Mouse (Mus musculus) midbrain, embryonic 16.5 days (tissue): Measurements from ENCODE around the gene Fance. TPM values are rescaled to one million over a fixed set of nuclear protein-coding genes. Genes with fewer than 3 reads are reported as not detected.

Experiments
- ATAC-seq: fragments of 200-750 bp; cut with Nextera tagmentation; 2 replicates; pipeline ENCODE4 v1.8.0; 2017; ENCODE audit warnings: moderate TSS enrichment
- H3K27ac ChIP-seq: fragments of 300-500 bp; sonication (generic); 2 replicates; pipeline ENCODE4 v1.5.1; 2014; ENCODE audit warnings: mild to moderate bottlenecking, low read length, mixed read lengths
- H3K27me3 ChIP-seq: fragments of 300-500 bp; sonication (generic); 2 replicates; pipeline ENCODE4 v1.6.1; 2014; ENCODE audit warnings: low read depth, low read length, mixed read lengths; ENCODE audit not compliant: control insufficient read depth, insufficient read depth
- H3K36me3 ChIP-seq: fragments of 300-500 bp; sonication (generic); 2 replicates; pipeline ENCODE4 v1.6.1; 2014; ENCODE audit warnings: mild to moderate bottlenecking, low read length, moderate library complexity, mixed read lengths; ENCODE audit not compliant: control insufficient read depth, insufficient read depth
- H3K4me1 ChIP-seq: fragments of 300-500 bp; sonication (generic); 2 replicates; pipeline ENCODE4 v1.6.1; 2014; ENCODE audit warnings: mild to moderate bottlenecking, low read length, mixed read lengths; ENCODE audit not compliant: control insufficient read depth, insufficient read depth
- H3K4me2 ChIP-seq: fragments of 300-500 bp; sonication (generic); 2 replicates; pipeline ENCODE4 v1.6.1; 2014; ENCODE audit warnings: mild to moderate bottlenecking, low read length, mixed read lengths
- H3K4me3 ChIP-seq: fragments of 300-500 bp; sonication (generic); 2 replicates; pipeline ENCODE4 v1.5.1; 2014; ENCODE audit warnings: low read depth, mild to moderate bottlenecking, low read length, moderate library complexity, mixed read lengths
- H3K9ac ChIP-seq: fragments of 300-500 bp; sonication (generic); 2 replicates; pipeline ENCODE4 v1.6.1; 2014; ENCODE audit warnings: low read depth, low read length, mixed read lengths
- H3K9me3 ChIP-seq: fragments of 300-500 bp; sonication (generic); replicated peaks from 2 replicates; pipeline ENCODE4 v1.6.1; 2014; ENCODE audit warnings: mild to moderate bottlenecking, low read length, mixed read lengths; ENCODE audit not compliant: control insufficient read depth, poor library complexity, severe bottlenecking
- WGBS: fragments of 180-500 bp; shearing (Covaris S2); extraction: QIAGEN DNeasy Blood & Tissue Kit; methylation state at CpG from one replicate; pipeline ENCODE4 v1.1.7; 2014; 5-methylcytosine and 5-hydroxymethylcytosine counted together
- polyA plus RNA-seq: library from polyadenylated mRNA; unstranded; fragments of >200 nt; fragmentation: Nextera tagmentation; extraction: Ambion mirVana; gene quantifications from 2 replicates; pipeline ENCODE4 v1.2.1, GENCODE M21; 2015

Gene Fance
- polyA plus RNA-seq, 1 experiment from 2014 or later: 26.3 TPM

DNA sequence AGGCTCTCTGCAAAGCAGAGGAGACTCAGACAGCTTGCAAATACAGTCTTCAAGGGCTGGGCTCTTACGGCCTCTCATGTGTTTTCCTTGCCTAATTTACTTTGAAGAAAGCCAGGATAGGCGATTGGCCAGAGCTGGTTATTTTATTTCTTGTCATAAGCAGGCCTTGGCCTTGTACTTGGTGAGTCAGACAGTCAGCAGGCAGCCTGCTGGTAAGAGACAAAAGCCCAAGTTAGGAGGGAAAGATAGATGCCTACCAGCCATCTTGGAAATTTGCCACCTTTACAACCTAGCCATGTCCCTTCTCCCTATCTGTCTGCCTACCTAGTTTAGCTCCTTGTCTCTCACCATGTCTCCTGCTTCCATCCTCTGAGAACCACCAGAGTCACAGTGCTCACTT, 58.0 kb downstream of the Fance start:
- H3K4me1 ChIP-seq: no peaks in the 10 kb centered on the region; the same call in 1 of the 2 replicates
- no peak overlapping the region for H3K4me3 ChIP-seq
- H3K27ac ChIP-seq: no peak overlapping the region
- H3K9ac ChIP-seq: no peak overlapping the region
- ATAC-seq: no peak
- H3K27me3 ChIP-seq: peaks cover 20% of the 10 kb centered on the region
- H3K36me3 ChIP-seq: no peaks in the 10 kb centered on the region
- 76% methylated on average over 2 of the region's 2 CpGs for WGBS
- H3K9me3 ChIP-seq: no peaks in the 10 kb centered on the region
- no peak overlapping the region for H3K4me2 ChIP-seq

DNA sequence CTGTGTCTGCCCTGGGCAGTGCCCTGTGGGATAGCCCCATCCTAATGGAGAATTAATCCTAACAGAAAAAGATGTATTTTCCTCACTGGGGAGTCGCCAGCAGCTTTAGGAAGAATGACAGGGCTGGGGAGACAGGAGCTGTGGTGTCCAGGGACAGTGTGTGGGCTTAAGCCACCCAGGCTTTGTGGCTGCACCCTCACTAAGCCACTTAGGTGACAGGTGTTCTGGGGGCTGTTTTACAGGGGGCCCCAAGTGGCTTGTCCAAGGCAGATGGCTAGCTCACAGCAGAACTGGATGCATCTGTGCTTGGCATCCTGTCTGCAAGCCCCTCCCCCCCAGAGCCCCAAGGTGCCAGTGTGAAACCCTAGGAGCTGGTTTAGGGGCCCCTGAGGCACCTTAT, 58.6 kb downstream of the Fance start:
- no peak overlapping the region for H3K9ac ChIP-seq
- H3K4me2 ChIP-seq: no peak overlapping the region
- no peaks in the 10 kb centered on the region; the same call in 1 of the 2 replicates for H3K4me1 ChIP-seq
- H3K9me3 ChIP-seq: no peaks in the 10 kb centered on the region
- H3K27ac ChIP-seq: no peak overlapping the region
- WGBS: 61% methylated on average over 1 of the region's 1 CpGs
- no peak overlapping the region for H3K4me3 ChIP-seq
- ATAC-seq: no peak
- no peaks in the 10 kb centered on the region for H3K36me3 ChIP-seq
- H3K27me3 ChIP-seq: peaks cover 20% of the 10 kb centered on the region

DNA sequence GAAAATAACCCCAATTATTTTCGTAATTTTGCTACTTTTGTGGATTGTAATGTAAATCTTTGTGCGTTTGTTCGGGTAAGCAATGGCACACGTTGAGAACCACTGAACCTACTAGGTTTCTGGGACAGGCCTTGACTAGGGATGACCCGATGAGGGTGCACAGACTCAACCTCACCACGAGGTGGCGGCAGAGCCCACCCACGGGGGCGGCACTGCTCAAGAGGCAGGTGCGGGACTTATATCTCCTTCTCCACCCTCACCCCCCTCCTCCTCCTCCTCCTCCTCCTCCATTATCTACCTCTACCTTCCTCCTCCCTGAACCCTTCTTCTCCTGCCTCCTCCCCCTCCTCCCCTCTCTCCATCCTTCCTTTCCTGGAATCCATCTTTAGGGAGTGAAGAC, 60.5 kb downstream of the Fance start:
- Histone ChIP-seq H3K4me1 (no peaks in the 10 kb centered on the region; the same call in 1 of the 2 replicates), H3K27ac (no peak overlapping the region), H3K4me3 (no peak overlapping the region), H3K9me3 (no peaks in the 10 kb centered on the region), H3K36me3 (no peaks in the 10 kb centered on the region), H3K4me2 (no peak overlapping the region), H3K27me3 (peaks cover 20% of the 10 kb centered on the region), H3K9ac (no peak overlapping the region)
- ATAC-seq: no peak
- WGBS: 14% methylated on average over 10 of the region's 10 CpGs

DNA sequence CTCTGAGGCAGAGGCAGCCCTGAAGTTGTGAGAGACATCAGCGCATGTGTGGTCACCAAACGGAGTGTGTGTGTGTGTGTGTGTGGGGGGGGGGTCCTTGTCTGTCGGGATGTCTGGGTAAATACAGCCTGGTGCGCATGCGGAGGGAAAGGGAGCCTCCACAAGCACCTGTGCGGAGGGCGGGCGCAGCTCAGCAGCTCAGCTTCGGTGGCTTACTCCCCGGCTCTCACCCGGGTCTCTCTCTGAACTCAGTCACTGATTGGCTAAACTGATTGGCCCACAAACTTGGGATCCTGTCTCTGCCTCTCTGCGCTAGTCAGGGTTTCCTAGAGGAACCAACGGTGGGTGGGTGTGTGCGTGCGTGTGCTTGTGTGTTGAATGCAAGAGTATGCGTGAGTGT, 61.2 kb downstream of the Fance start:
- Histone ChIP-seq H3K4me1 (no peaks in the 10 kb centered on the region; the same call in 1 of the 2 replicates), H3K4me3 (0 out of 2 replicates have a peak overlapping the region, but pooled peaks have one; percentile 5), H3K36me3 (no peaks in the 10 kb centered on the region), H3K27ac (no peak overlapping the region), H3K27me3 (peaks cover 20% of the 10 kb centered on the region), H3K4me2 (peak overlapping the region; percentile 31), H3K9ac (0 out of 2 replicates have a peak overlapping the region, but pooled peaks have one; percentile 30), H3K9me3 (no peaks in the 10 kb centered on the region)
- ATAC-seq: no peak
- WGBS: 17% methylated on average over 16 of the region's 16 CpGs

DNA sequence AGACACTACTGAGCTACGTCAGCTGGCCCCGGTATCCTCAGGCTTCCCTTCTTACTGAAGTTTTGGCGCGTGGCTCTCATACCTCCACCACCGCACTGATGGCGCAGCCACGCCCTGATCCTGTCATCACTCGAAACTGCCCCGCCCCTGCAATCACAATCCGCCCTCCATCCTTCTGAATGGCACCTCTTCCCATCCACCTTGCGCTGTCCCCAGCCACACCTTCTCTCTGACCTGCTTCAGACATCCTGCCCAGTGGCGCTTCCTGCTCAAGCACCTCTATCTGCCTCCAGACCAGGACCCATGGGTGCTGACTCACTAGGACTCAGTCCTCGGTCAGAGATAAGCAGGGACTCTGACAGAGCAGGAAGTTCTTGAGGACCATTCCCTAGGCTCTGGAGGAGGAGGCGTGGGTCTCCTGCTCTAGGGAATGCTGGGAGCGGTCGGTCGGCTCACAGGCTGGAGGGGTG, 62.3 kb downstream of the Fance start:
- H3K4me1 ChIP-seq: no peaks in the 10 kb centered on the region; the same call in 1 of the 2 replicates
- no peaks in the 10 kb centered on the region for H3K36me3 ChIP-seq
- peaks cover 20% of the 10 kb centered on the region for H3K27me3 ChIP-seq
- no peak overlapping the region for H3K27ac ChIP-seq
- H3K9me3 ChIP-seq: no peaks in the 10 kb centered on the region
- no peak overlapping the region for H3K4me2 ChIP-seq
- 17% methylated on average over 17 of the region's 17 CpGs for WGBS
- ATAC-seq: no peak
- H3K9ac ChIP-seq: no peak overlapping the region
- H3K4me3 ChIP-seq: no peak overlapping the region

Other genes with a start within 250 kb of the Fance start
- 2.0 TPM in 2 replicates for gene Tcp11, start 232.9 kb upstream of the Fance start, polyA plus RNA-seq
- gene Scube3, start 171.4 kb upstream of the Fance start, polyA plus RNA-seq: 5.4 and 5.8 TPM in 2 replicates
- gene Zfp523, start 136.4 kb upstream of the Fance start, polyA plus RNA-seq: 40.4 and 42.1 TPM in 2 replicates
- 6.1 and 6.8 TPM in 2 replicates for gene Def6, start 105.7 kb upstream of the Fance start, polyA plus RNA-seq
- 1.2 and 1.6 TPM in 2 replicates for gene Ppard, start 80.8 kb upstream of the Fance start, polyA plus RNA-seq
- gene Rpl10a, start 15.0 kb downstream of the Fance start, polyA plus RNA-seq: 304 and 312 TPM in 2 replicates
- gene Tead3, start 37.3 kb downstream of the Fance start, polyA plus RNA-seq: 1.3 and 1.4 TPM in 2 replicates
- gene Tulp1, start 51.7 kb downstream of the Fance start, polyA plus RNA-seq: 1.4 and 1.7 TPM in 2 replicates
- gene Fkbp5, start 204.0 kb downstream of the Fance start, polyA plus RNA-seq: 36.3 and 40.5 TPM in 2 replicates
- not detected in 2 replicates for gene Armc12, start 217.3 kb downstream of the Fance start, polyA plus RNA-seq
- not detected in 2 replicates for gene Clpsl2, start 235.9 kb downstream of the Fance start, polyA plus RNA-seq
- not detected in 2 replicates for gene Clps, start 247.2 kb downstream of the Fance start, polyA plus RNA-seq